Mouse (Mus musculus) midbrain, embryonic 16.5 days (tissue): ENCODE data around the gene Cep135. TPM values are rescaled to one million over a fixed set of nuclear protein-coding genes. Genes with fewer than 3 reads are reported as not detected.

Experiments used
- ATAC-seq: fragments of 200-750 bp; cut with Nextera tagmentation; 2 replicates; pipeline ENCODE4 v1.8.0; 2017; ENCODE audit warnings: moderate TSS enrichment
- H3K27ac ChIP-seq: fragments of 300-500 bp; sonication (generic); 2 replicates; pipeline ENCODE4 v1.5.1; 2014; ENCODE audit warnings: mild to moderate bottlenecking, low read length, mixed read lengths
- H3K27me3 ChIP-seq: fragments of 300-500 bp; sonication (generic); 2 replicates; pipeline ENCODE4 v1.6.1; 2014; ENCODE audit warnings: low read depth, low read length, mixed read lengths; ENCODE audit not compliant: control insufficient read depth, insufficient read depth
- H3K36me3 ChIP-seq: fragments of 300-500 bp; sonication (generic); 2 replicates; pipeline ENCODE4 v1.6.1; 2014; ENCODE audit warnings: mild to moderate bottlenecking, low read length, moderate library complexity, mixed read lengths; ENCODE audit not compliant: control insufficient read depth, insufficient read depth
- H3K4me1 ChIP-seq: fragments of 300-500 bp; sonication (generic); 2 replicates; pipeline ENCODE4 v1.6.1; 2014; ENCODE audit warnings: mild to moderate bottlenecking, low read length, mixed read lengths; ENCODE audit not compliant: control insufficient read depth, insufficient read depth
- H3K4me2 ChIP-seq: fragments of 300-500 bp; sonication (generic); 2 replicates; pipeline ENCODE4 v1.6.1; 2014; ENCODE audit warnings: mild to moderate bottlenecking, low read length, mixed read lengths
- H3K4me3 ChIP-seq: fragments of 300-500 bp; sonication (generic); 2 replicates; pipeline ENCODE4 v1.5.1; 2014; ENCODE audit warnings: low read depth, mild to moderate bottlenecking, low read length, moderate library complexity, mixed read lengths
- H3K9ac ChIP-seq: fragments of 300-500 bp; sonication (generic); 2 replicates; pipeline ENCODE4 v1.6.1; 2014; ENCODE audit warnings: low read depth, low read length, mixed read lengths
- H3K9me3 ChIP-seq: fragments of 300-500 bp; sonication (generic); replicated peaks from 2 replicates; pipeline ENCODE4 v1.6.1; 2014; ENCODE audit warnings: mild to moderate bottlenecking, low read length, mixed read lengths; ENCODE audit not compliant: control insufficient read depth, poor library complexity, severe bottlenecking
- WGBS: fragments of 180-500 bp; shearing (Covaris S2); extraction: QIAGEN DNeasy Blood & Tissue Kit; methylation state at CpG from one replicate; pipeline ENCODE4 v1.1.7; 2014; 5-methylcytosine and 5-hydroxymethylcytosine counted together
- polyA plus RNA-seq: library from polyadenylated mRNA; unstranded; fragments of >200 nt; fragmentation: Nextera tagmentation; extraction: Ambion mirVana; gene quantifications from 2 replicates; pipeline ENCODE4 v1.2.1, GENCODE M21; 2015

Gene Cep135
- polyA plus RNA-seq, 1 experiment from 2014 or later: 3.6 TPM

DNA sequence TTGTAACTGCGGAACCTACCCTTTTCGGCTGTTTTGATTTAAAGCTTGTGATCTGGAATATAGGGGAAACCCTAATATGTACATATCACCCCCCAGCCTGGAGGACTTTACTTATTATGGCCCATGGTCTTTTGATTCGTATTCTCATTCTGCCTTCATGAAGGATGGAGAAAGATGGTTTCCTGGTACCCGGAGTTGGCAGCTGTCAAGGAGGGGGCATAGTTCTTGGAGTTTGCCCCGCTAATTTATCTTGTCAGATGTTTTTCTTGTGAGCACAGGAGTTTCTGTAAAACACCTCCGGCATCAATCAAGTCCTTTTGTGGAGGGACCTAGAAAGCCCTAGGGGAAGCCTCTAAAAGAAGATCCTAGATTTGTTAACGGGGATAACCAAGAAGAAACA, 813 bp downstream of the Cep135 start:
- Histone ChIP-seq H3K4me2 (peak overlapping the region; percentile 71), H3K27ac (no peak overlapping the region), H3K27me3 (no peaks in the 10 kb centered on the region), H3K36me3 (no peaks in the 10 kb centered on the region; the same call in 1 of the 2 replicates), H3K9me3 (no peaks in the 10 kb centered on the region), H3K9ac (peak overlapping the region; percentile 82), H3K4me1 (peaks cover 10% of the 10 kb centered on the region), H3K4me3 (peak overlapping the region; percentile 96)
- 6% methylated on average over 7 of the region's 7 CpGs for WGBS
- no peak; the same call in 1 of the 2 replicates for ATAC-seq

DNA sequence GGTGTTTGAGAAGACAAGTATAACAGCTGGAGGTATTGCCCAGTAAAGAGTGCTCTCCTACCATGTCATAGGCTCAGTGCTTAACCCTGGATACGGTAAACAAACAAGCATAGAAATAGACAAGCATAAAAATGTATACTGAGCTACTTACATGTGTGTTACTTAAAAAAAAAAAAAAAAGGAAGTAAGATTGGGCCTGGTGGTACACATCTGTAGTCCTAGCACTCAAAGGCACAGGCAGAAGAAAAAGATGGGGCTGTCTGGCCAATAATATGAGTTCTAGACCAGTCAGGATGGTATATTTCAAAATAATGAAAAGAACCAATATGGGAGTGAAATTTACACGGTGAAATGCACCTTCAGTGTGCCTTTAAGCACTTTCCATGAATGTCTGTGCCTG, 1.5 kb downstream of the Cep135 start:
- H3K9ac ChIP-seq: no peak overlapping the region
- H3K4me1 ChIP-seq: peaks cover 10% of the 10 kb centered on the region
- H3K36me3 ChIP-seq: peaks cover 5% of the 10 kb centered on the region
- H3K27ac ChIP-seq: no peak overlapping the region
- H3K9me3 ChIP-seq: no peaks in the 10 kb centered on the region
- no peaks in the 10 kb centered on the region for H3K27me3 ChIP-seq
- 78% methylated on average over 2 of the region's 2 CpGs for WGBS
- no peak overlapping the region for H3K4me2 ChIP-seq
- H3K4me3 ChIP-seq: no peak overlapping the region
- no peak for ATAC-seq

DNA sequence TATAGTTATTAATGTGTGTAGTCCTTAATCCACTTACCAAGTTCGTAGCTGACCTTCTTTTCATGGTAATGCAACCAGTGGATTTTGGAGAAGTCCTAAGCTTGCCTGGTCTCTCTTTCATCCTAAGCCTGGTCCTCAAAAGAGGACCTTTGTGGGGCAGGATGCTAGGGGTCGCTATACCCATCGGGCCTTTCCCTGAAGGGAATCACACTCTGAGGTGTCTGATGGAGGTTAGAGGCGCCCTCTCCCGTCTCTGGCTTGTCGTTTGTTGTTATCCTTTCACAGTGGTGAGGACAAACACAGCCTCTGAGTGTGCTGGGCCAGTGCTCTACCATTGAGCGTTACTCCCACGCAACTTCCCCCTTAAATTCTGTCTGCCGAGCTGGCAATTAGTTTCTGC, 3.4 kb downstream of the Cep135 start:
- 57% methylated on average over 9 of the region's 9 CpGs for WGBS
- Histone ChIP-seq H3K9me3 (no peaks in the 10 kb centered on the region), H3K9ac (no peak overlapping the region), H3K36me3 (peaks cover 7% of the 10 kb centered on the region), H3K4me1 (peaks cover 10% of the 10 kb centered on the region), H3K27me3 (no peaks in the 10 kb centered on the region), H3K4me3 (no peak overlapping the region), H3K27ac (no peak overlapping the region), H3K4me2 (no peak overlapping the region)
- no peak for ATAC-seq

DNA sequence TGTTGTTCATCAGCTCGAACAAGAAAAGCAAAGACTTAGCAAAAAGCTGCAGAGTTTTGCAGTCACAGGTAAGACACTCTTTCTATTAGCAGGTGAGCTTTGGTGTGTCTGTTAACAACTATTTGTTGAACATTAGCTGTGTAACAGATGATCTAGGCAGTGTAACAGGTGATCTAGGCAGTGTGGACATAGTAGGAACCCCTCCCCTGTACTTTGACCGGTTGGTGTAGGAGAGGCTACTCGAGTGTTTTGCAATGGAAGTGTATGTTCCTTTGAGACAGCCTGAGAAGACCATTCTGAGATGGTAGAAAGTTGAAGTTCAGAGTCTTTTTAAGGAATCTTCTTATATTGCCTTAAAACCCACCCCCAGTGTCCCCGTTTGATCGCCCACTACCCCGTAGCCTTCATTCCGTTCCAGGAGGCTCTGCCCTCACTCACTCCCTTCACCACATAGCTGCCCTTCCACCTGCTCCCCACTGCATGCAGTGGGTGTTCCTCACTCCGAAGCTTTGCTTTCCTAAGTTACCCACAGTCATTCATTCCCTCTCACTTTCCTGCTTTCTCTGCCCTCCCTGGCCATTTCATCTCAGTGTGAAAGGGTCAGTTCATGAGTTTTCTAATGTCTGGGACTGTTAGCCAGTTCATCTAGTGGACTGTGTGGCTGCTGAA, 21.3 kb downstream of the Cep135 start:
- Histone ChIP-seq H3K9me3 (no peaks in the 10 kb centered on the region), H3K4me1 (no peaks in the 10 kb centered on the region), H3K27ac (no peak overlapping the region), H3K4me2 (no peak overlapping the region), H3K27me3 (no peaks in the 10 kb centered on the region), H3K36me3 (0 out of 2 replicates have a peak, but pooled peaks cover 3% of the 10 kb centered on the region), H3K4me3 (no peak overlapping the region), H3K9ac (no peak overlapping the region)
- no peak for ATAC-seq
- WGBS: 94% methylated on average over 8 of the region's 8 CpGs

DNA sequence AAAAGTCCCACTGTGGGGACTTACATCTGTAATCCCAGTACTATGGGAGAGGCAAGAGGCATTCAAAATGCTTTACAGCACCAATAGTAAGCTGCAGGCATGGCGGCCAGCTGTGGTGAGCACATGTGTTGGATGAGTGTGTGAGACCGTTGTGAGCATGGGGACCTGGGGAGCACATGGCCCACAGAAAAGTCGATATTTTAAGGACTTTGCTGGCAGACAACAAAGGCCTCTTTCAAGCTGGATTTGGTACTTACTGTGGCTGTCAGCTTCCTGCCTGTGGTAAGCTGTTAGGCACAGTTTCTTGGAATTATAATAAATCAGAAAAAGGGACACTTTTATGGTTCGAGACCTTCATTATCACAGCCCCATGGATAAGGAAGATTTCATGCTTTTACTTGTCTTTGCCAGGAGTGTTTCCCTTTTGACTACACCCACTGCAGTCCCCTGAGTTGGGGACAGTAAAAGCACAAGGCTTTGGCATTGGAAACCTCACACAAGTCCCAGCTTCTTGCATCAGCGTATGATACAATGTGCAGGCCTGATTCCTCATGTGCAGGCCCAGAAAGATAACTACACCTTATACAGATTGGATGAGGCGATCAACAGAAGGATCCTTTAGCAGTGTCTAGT, 24.5 kb downstream of the Cep135 start:
- no peaks in the 10 kb centered on the region for H3K27me3 ChIP-seq
- H3K9me3 ChIP-seq: no peaks in the 10 kb centered on the region
- no peak overlapping the region for H3K9ac ChIP-seq
- no peak overlapping the region for H3K4me3 ChIP-seq
- 0 out of 2 replicates have a peak, but pooled peaks cover 5% of the 10 kb centered on the region for H3K36me3 ChIP-seq
- WGBS: 91% methylated on average over 6 of the region's 6 CpGs
- ATAC-seq: no peak
- no peak overlapping the region for H3K4me2 ChIP-seq
- H3K4me1 ChIP-seq: no peaks in the 10 kb centered on the region
- no peak overlapping the region for H3K27ac ChIP-seq

DNA sequence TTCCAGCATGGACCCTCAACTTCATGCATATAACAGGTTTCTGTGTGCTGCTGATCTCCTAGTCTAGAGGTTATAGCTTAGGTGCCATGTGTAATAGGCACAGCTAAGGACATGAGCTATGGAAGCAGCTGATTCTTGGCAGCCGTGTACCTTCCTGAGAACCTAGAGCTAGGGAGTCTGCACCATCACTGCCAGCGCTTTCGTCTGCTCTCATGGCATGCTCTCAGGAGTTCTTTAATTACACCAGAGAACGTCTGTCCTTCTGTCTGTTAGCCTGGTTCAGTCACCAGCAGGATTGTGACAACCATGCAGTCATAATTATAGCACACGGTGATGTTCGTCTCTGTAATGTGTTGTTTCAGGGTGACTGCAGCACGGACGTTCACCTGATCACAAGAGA, 26.8 kb downstream of the Cep135 start:
- Histone ChIP-seq H3K27ac (no peak overlapping the region), H3K36me3 (peaks cover 11% of the 10 kb centered on the region; the same call in 1 of the 2 replicates), H3K9ac (no peak overlapping the region), H3K4me3 (no peak overlapping the region), H3K4me1 (no peaks in the 10 kb centered on the region), H3K4me2 (no peak overlapping the region), H3K27me3 (no peaks in the 10 kb centered on the region), H3K9me3 (no peaks in the 10 kb centered on the region)
- WGBS: 96% methylated on average over 8 of the region's 8 CpGs
- no peak for ATAC-seq

DNA sequence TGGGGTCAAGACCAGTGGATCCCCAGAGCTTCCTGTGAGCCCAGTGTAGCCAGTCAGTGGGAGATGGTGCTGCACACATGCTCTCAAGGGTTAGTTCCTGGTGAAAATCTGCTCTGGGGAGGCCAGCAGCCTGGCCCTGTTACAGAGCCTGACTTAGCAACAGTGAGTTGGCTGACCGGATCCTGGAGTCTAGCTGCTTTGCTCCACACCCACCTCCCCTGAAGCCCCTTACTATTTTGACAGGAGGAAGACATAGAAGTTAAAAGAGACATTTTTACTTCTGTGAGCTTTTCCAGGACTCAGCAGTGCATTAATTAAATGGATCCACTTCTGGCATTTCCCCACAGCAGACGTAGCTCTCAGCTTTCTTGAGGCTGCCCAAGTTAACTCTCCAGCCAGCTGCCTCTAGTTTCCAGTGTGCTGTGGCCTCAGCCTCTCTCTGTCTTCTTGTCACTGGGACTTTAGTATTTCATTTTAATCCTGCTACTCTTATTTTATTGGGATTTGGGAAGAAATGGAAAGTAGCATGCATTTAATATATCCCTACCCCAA, 27.8 kb downstream of the Cep135 start:
- no peak overlapping the region for H3K4me3 ChIP-seq
- ATAC-seq: no peak
- peaks cover 11% of the 10 kb centered on the region; the same call in 1 of the 2 replicates for H3K36me3 ChIP-seq
- no peaks in the 10 kb centered on the region for H3K9me3 ChIP-seq
- no peak overlapping the region for H3K27ac ChIP-seq
- H3K4me2 ChIP-seq: no peak overlapping the region
- H3K9ac ChIP-seq: no peak overlapping the region
- H3K4me1 ChIP-seq: no peaks in the 10 kb centered on the region
- 88% methylated on average over 2 of the region's 2 CpGs for WGBS
- no peaks in the 10 kb centered on the region for H3K27me3 ChIP-seq

DNA sequence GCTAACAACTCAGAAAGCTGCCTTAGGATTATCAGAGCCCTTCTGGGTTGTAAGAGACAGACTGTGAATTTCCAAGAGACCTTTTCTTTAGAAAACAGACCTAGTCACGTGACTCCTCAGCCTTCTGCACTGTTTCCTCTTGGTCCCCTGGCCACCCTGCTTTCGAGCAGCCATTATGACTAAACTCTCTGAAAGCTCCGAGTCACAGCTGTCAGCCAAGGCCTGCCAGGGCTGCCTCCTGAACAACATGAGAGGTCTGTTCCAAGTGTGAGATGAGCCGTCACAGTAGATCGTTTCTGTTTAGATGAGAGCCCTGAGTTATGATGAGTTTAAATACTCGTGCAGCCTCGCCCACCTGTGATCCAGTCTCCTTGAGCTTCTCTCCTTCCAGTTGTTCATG, 30.3 kb downstream of the Cep135 start:
- H3K4me2 ChIP-seq: no peak overlapping the region
- H3K4me1 ChIP-seq: no peaks in the 10 kb centered on the region
- H3K27ac ChIP-seq: no peak overlapping the region
- peaks cover 11% of the 10 kb centered on the region; the same call in 1 of the 2 replicates for H3K36me3 ChIP-seq
- no peaks in the 10 kb centered on the region for H3K9me3 ChIP-seq
- no peak overlapping the region for H3K4me3 ChIP-seq
- WGBS: 91% methylated on average over 7 of the region's 7 CpGs
- H3K27me3 ChIP-seq: no peaks in the 10 kb centered on the region
- ATAC-seq: no peak
- no peak overlapping the region for H3K9ac ChIP-seq

DNA sequence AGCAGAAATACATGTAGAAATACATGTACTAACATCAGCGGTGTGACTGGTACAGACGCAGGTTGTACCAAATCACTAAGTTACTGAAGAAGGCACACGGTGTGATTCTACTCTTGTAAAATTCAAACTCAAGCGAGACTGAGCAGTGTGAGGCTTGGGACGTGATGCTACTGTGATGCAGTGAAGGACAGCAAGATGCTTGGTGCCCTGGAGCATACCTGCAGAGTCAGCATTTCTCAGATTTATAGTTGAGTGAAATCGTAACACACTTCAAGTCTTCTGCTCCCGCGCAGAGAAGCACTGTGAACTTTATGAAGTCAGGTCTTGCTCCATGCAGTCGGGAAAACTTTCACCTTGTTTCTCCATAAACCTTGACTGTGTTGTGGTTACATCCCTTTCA, 35.3 kb downstream of the Cep135 start:
- Histone ChIP-seq H3K9ac (no peak overlapping the region), H3K4me3 (no peak overlapping the region), H3K4me1 (no peaks in the 10 kb centered on the region), H3K36me3 (peaks cover 8% of the 10 kb centered on the region; the same call in 1 of the 2 replicates), H3K9me3 (no peaks in the 10 kb centered on the region), H3K4me2 (no peak overlapping the region), H3K27ac (no peak overlapping the region), H3K27me3 (no peaks in the 10 kb centered on the region)
- WGBS: 98% methylated on average over 9 of the region's 9 CpGs
- no peak for ATAC-seq
